Mouse (Mus musculus) stomach, embryonic 16.5 days (tissue): ENCODE data around the gene Ccr4. TPM values are rescaled to one million over a fixed set of nuclear protein-coding genes. Genes with fewer than 3 reads are reported as not detected.

ENCODE experiments used
- ATAC-seq: fragments of 200-750 bp; cut with Nextera tagmentation; 2 replicates; pipeline ENCODE4 v1.8.0; 2017; ENCODE audit warnings: moderate number of reproducible peaks, moderate TSS enrichment; ENCODE audit not compliant: insufficient read depth, low FRiP score
- H3K27ac ChIP-seq: fragments of 300-500 bp; sonication (generic); 2 replicates; pipeline ENCODE4 v1.5.1; 2014; ENCODE audit warnings: low read length
- H3K27me3 ChIP-seq: fragments of 300-500 bp; sonication (generic); 2 replicates; pipeline ENCODE4 v1.6.1; 2014; ENCODE audit warnings: low read length, control low read depth, mixed read lengths; ENCODE audit not compliant: control insufficient read depth, insufficient read depth
- H3K36me3 ChIP-seq: fragments of 300-500 bp; sonication (generic); 2 replicates; pipeline ENCODE4 v1.6.1; 2014; ENCODE audit warnings: low read length; ENCODE audit not compliant: control insufficient read depth, insufficient read depth
- H3K4me1 ChIP-seq: fragments of 300-500 bp; sonication (generic); 2 replicates; pipeline ENCODE4 v1.6.1; 2014; ENCODE audit warnings: low read length, control low read depth, mixed read lengths; ENCODE audit not compliant: control insufficient read depth, insufficient read depth
- H3K4me2 ChIP-seq: fragments of 300-500 bp; sonication (generic); 2 replicates; pipeline ENCODE4 v1.6.1; 2014; ENCODE audit warnings: low read depth, low read length, mixed read lengths
- H3K4me3 ChIP-seq: fragments of 300-500 bp; sonication (generic); replicated peaks from 2 replicates; pipeline ENCODE4 v1.5.1; 2014; ENCODE audit warnings: mild to moderate bottlenecking, low read length
- H3K9ac ChIP-seq: fragments of 300-500 bp; sonication (generic); 2 replicates; pipeline ENCODE4 v1.6.1; 2014; ENCODE audit warnings: low read length
- H3K9me3 ChIP-seq: fragments of 300-500 bp; sonication (generic); replicated peaks from 2 replicates; pipeline ENCODE4 v1.6.1; 2016; ENCODE audit warnings: low read length, control low read depth; ENCODE audit not compliant: control insufficient read depth
- WGBS: fragments of 180-500 bp; shearing (Covaris S2); extraction: QIAGEN DNeasy Blood & Tissue Kit; methylation state at CpG from one replicate; pipeline ENCODE4 v1.1.7; 2014; 5-methylcytosine and 5-hydroxymethylcytosine counted together
- polyA plus RNA-seq: library from polyadenylated mRNA; unstranded; fragments of >200 nt; fragmentation: Nextera tagmentation; extraction: Ambion mirVana; gene quantifications from 2 replicates; pipeline ENCODE4 v1.2.1, GENCODE M21; 2015

Gene Ccr4
- polyA plus RNA-seq, 1 experiment from 2014 or later, result 0.04 TPM

GRCm38 (mm10) chr9:114541279-114541741 is 36.6 kb upstream of the Ccr4 start:
- Histone ChIP-seq H3K4me2 (no peak overlapping the region), H3K4me3 (no peak overlapping the region), H3K27ac (no peak overlapping the region), H3K36me3 (no peaks in the 10 kb centered on the region), H3K9me3 (no peaks in the 10 kb centered on the region), H3K27me3 (no peaks in the 10 kb centered on the region), H3K4me1 (peaks cover 9% of the 10 kb centered on the region), H3K9ac (no peak overlapping the region)
- no peak for ATAC-seq
- WGBS, result 29% methylated on average over 1 of the region's 1 CpGs

GRCm38 (mm10) chr9:114538996-114539563 is 34.4 kb upstream of the Ccr4 start:
- Histone ChIP-seq H3K27ac (no peak overlapping the region), H3K36me3 (no peaks in the 10 kb centered on the region), H3K4me2 (no peak overlapping the region), H3K9me3 (no peaks in the 10 kb centered on the region), H3K4me1 (no peaks in the 10 kb centered on the region; the same call in 1 of the 2 replicates), H3K27me3 (no peaks in the 10 kb centered on the region), H3K9ac (no peak overlapping the region), H3K4me3 (no peak overlapping the region)
- ATAC-seq, result no peak
- WGBS, result 65% methylated on average over 7 of the region's 7 CpGs

DNA sequence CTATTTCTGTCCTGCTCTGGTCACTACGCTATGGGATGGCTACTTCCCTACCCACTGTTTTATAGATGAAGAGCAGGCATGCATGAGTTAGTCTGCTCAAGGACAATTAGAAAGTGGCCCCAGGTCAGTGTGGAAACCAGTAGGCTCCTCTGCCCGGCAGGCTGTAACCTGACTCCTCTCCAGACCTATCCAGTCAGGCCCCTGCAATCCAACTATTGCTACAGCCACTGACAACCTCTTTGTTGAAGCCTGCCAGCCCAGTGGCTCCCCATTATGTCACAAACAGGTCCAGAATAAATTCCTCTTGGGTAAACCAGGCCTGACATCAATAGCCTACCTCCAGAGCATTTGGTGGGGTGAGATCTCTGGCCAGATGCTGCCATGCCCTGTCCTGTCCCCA is 31.9 kb upstream of the Ccr4 start:
- Histone ChIP-seq H3K36me3 (no peaks in the 10 kb centered on the region), H3K4me2 (no peak overlapping the region), H3K27ac (no peak overlapping the region), H3K4me3 (no peak overlapping the region), H3K27me3 (no peaks in the 10 kb centered on the region), H3K4me1 (peaks cover 2% of the 10 kb centered on the region; the same call in 1 of the 2 replicates), H3K9ac (no peak overlapping the region), H3K9me3 (no peaks in the 10 kb centered on the region)
- 44% methylated on average over 2 of the region's 2 CpGs for WGBS
- no peak for ATAC-seq

- Histone ChIP-seq H3K27ac (no peak overlapping the region), H3K4me1 (0 out of 2 replicates have a peak, but pooled peaks cover 3% of the 10 kb centered on the region), H3K9ac (no peak overlapping the region), H3K9me3 (no peaks in the 10 kb centered on the region), H3K4me3 (no peak overlapping the region), H3K27me3 (no peaks in the 10 kb centered on the region), H3K36me3 (no peaks in the 10 kb centered on the region), H3K4me2 (no peak overlapping the region)
- no peak for ATAC-seq
- WGBS, result 82% methylated on average over 9 of the region's 9 CpGs
These were observed 30.2 kb upstream of the Ccr4 start for GRCm38 (mm10) chr9:114534747-114535517.

DNA sequence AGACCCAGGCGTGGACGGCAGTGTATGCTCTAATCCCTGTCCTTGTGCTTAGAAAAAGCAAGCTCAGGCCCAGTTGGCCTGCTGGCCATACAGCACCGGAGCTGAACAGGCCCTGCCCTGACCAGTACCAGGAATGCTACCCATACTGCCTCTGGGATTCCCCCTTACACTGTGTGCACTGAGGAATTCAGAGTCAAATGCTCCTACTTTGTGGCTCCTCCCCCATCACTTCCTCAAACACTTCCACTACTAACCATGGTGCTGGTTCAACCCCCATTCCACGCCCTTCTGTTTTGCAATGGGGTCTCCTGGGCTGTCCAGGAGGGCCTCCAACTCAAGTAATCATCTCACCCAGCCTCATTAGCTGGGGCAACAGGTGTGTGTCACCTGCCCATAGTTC is 29.1 kb upstream of the Ccr4 start:
- Histone ChIP-seq H3K9me3 (no peaks in the 10 kb centered on the region), H3K27me3 (no peaks in the 10 kb centered on the region), H3K9ac (no peak overlapping the region), H3K27ac (no peak overlapping the region), H3K4me2 (no peak overlapping the region), H3K4me3 (no peak overlapping the region), H3K4me1 (0 out of 2 replicates have a peak, but pooled peaks cover 3% of the 10 kb centered on the region), H3K36me3 (no peaks in the 10 kb centered on the region)
- 64% methylated on average over 4 of the region's 4 CpGs for WGBS
- peak; percentile 43; the same call in 1 of the 2 replicates for ATAC-seq

DNA sequence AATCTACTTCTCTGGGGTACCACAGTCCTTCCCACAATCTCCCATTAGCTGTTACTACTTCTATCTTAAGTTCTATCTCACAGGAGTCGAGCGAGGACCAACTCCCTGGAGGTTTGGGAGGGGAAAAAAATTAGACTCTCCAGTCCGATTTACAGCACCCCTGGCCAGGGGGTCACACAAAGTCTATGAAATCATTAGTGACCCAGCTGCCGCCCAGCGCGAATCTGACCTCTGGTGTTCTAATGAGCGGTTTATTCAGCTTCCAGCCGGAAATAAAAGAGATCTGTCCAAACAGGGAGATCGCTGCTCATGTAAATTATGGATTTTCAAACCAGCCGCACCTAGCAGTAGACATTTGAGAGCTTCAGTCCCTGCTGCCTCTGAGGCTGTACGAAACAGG is 26.6 kb upstream of the Ccr4 start:
- H3K9me3 ChIP-seq, result no peaks in the 10 kb centered on the region
- WGBS, result 26% methylated on average over 11 of the region's 11 CpGs
- H3K4me1 ChIP-seq, result peaks cover 26% of the 10 kb centered on the region
- H3K27me3 ChIP-seq, result no peaks in the 10 kb centered on the region
- H3K36me3 ChIP-seq, result no peaks in the 10 kb centered on the region
- no peak overlapping the region for H3K4me3 ChIP-seq
- H3K4me2 ChIP-seq, result no peak overlapping the region
- no peak overlapping the region for H3K9ac ChIP-seq
- no peak for ATAC-seq
- no peak overlapping the region for H3K27ac ChIP-seq

DNA sequence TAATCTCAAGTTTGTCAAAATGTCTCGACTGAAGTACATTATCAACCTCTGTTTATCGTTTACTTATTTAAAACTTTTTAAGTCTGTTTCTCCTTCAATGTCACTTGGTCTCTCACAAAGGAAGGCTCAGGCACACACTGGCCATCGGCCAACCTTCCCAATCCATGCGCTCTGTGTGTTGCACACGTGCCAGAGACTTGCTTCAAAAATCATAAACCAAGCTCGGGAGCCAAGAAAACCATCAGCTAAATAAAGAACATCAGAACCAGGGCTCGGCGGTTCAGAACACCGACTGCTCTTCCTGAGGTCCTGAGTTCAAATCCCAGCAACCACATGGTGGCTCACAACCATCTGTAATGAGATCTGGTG is 23.9 kb upstream of the Ccr4 start:
- Histone ChIP-seq H3K4me2 (no peak overlapping the region), H3K4me3 (no peak overlapping the region), H3K4me1 (peaks cover 32% of the 10 kb centered on the region), H3K27me3 (no peaks in the 10 kb centered on the region), H3K9me3 (no peaks in the 10 kb centered on the region), H3K9ac (no peak overlapping the region), H3K36me3 (no peaks in the 10 kb centered on the region), H3K27ac (peak overlapping the region; percentile 13; the same call in 1 of the 2 replicates)
- 33% methylated on average over 9 of the region's 9 CpGs for WGBS
- no peak for ATAC-seq

GRCm38 (mm10) chr9:114527992-114528679 is 23.4 kb upstream of the Ccr4 start:
- no peak overlapping the region for H3K9ac ChIP-seq
- no peak overlapping the region for H3K27ac ChIP-seq
- H3K4me1 ChIP-seq, result peaks cover 32% of the 10 kb centered on the region
- no peaks in the 10 kb centered on the region for H3K9me3 ChIP-seq
- peak; percentile 61; the same call in 1 of the 2 replicates for ATAC-seq
- H3K36me3 ChIP-seq, result no peaks in the 10 kb centered on the region
- no peaks in the 10 kb centered on the region for H3K27me3 ChIP-seq
- H3K4me2 ChIP-seq, result no peak overlapping the region
- WGBS, result 26% methylated on average over 17 of the region's 17 CpGs
- no peak overlapping the region for H3K4me3 ChIP-seq

- Histone ChIP-seq H3K27me3 (no peaks in the 10 kb centered on the region), H3K9ac (peak overlapping the region; percentile 55), H3K36me3 (no peaks in the 10 kb centered on the region), H3K4me2 (peak overlapping the region; percentile 52), H3K27ac (peak overlapping the region; percentile 62), H3K4me1 (peaks cover 32% of the 10 kb centered on the region), H3K4me3 (peak overlapping the region; percentile 23), H3K9me3 (no peaks in the 10 kb centered on the region)
- ATAC-seq, result peak; percentile 39; the same call in 1 of the 2 replicates
- 9% methylated on average over 16 of the region's 16 CpGs for WGBS
These were observed 22.4 kb upstream of the Ccr4 start for GRCm38 (mm10) chr9:114527085-114527484.
